Mouse (Mus musculus) ovary, adult 10 weeks (tissue): ENCODE results near the gene Vcam1. TPM values are rescaled to one million over a fixed set of nuclear protein-coding genes. Genes with fewer than 3 reads are reported as not detected.

Experiments used
- polyA plus RNA-seq: library from polyadenylated mRNA; stranded (reverse); fragments of 350-450 nt; fragmentation: Illumina TruSeq; extraction: RNeasy Lipid Tissue Mini Kit (QIAGEN cat#74804); gene quantifications from one replicate; pipeline ENCODE4 v1.2.3, GENCODE M21; 2014

Gene Vcam1
- polyA plus RNA-seq = 35.1 TPM

DNA sequence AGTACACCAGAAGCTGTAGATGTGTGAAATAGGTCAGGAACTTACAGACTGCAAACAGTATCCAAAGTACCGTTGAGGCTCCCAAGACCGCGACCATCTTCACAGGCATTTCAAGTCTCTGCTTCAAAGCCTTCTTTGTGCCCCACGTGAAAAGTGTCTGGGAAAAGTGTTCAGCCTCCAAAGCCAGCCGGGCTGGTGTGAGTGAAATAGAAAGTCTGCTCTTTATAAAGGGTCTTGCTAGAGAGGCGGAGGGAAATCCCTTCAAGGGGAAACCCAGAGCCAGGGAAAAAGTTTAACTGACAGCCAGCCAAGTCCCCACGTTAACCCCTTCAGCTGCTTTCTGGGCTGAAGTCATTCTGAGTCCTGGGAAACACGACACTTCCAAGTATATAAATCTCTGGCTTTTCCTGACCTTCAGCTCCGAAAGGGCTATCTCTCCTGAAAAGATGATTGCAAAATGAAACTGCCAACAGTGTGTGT lies at the start of gene Vcam1:
TSS of gene Vcam1 (minus strand) at position 430 of the 480 bp plus-strand sequence.

Other genes starting within 250 kb of the Vcam1 start
- 12.9 TPM for gene Dph5, start 241.9 kb downstream of the Vcam1 start, polyA plus RNA-seq
- 51.5 TPM for gene Slc30a7, start 122.3 kb downstream of the Vcam1 start, polyA plus RNA-seq
- gene Extl2, start 122.2 kb downstream of the Vcam1 start, polyA plus RNA-seq = 38.5 TPM
- 6.2 TPM for gene Gpr88, start 123.8 kb upstream of the Vcam1 start, polyA plus RNA-seq